Mouse (Mus musculus) midbrain, embryonic 11.5 days (tissue): Measurements from ENCODE around the gene Col8a2. TPM values are rescaled to one million over a fixed set of nuclear protein-coding genes. Genes with fewer than 3 reads are reported as not detected.

ENCODE experiments used
- ATAC-seq: fragments of 200-750 bp; cut with Nextera tagmentation; 2 replicates; pipeline ENCODE4 v1.8.0; 2017; ENCODE audit warnings: moderate TSS enrichment, moderate library complexity; ENCODE audit not compliant: low FRiP score
- DNase-seq: peaks from one replicate; pipeline ENCODE4 v3.0.0; 2015; ENCODE audit warnings: low spot score; ENCODE audit errors: missing footprints
- H3K27ac ChIP-seq: fragments of 300-500 bp; sonication (generic); 2 replicates; pipeline ENCODE4 v1.5.1; 2014; ENCODE audit warnings: low read depth, low read length
- H3K27me3 ChIP-seq: fragments of 300-500 bp; sonication (generic); 2 replicates; pipeline ENCODE4 v1.6.1; 2014; ENCODE audit warnings: mild to moderate bottlenecking, low read length, moderate library complexity, mixed read lengths; ENCODE audit not compliant: control insufficient read depth, insufficient read depth
- H3K36me3 ChIP-seq: fragments of 300-500 bp; sonication (generic); 2 replicates; pipeline ENCODE4 v1.6.1; 2014; ENCODE audit warnings: mild to moderate bottlenecking, low read length, moderate library complexity, mixed read lengths; ENCODE audit not compliant: control insufficient read depth, insufficient read depth
- H3K4me1 ChIP-seq: fragments of 300-500 bp; sonication (generic); 2 replicates; pipeline ENCODE4 v1.6.1; 2014; ENCODE audit warnings: low read length; ENCODE audit not compliant: control insufficient read depth, insufficient read depth
- H3K4me2 ChIP-seq: fragments of 300-500 bp; sonication (generic); 2 replicates; pipeline ENCODE4 v1.6.1; 2014; ENCODE audit warnings: mild to moderate bottlenecking, moderate library complexity
- H3K4me3 ChIP-seq: fragments of 300-500 bp; sonication (generic); 2 replicates; pipeline ENCODE4 v1.5.1; 2014; ENCODE audit warnings: low read depth, low read length
- H3K9ac ChIP-seq: fragments of 300-500 bp; sonication (generic); 2 replicates; pipeline ENCODE4 v1.6.1; 2014; ENCODE audit warnings: low read length
- H3K9me3 ChIP-seq: fragments of 300-500 bp; sonication (generic); 2 replicates; pipeline ENCODE4 v1.6.1; 2016; ENCODE audit warnings: low read length; ENCODE audit not compliant: control insufficient read depth
- WGBS: fragments of 180-500 bp; shearing (Covaris S2); extraction: QIAGEN DNeasy Blood & Tissue Kit; methylation state at CpG from one replicate; pipeline ENCODE4 v1.1.7; 2014; 5-methylcytosine and 5-hydroxymethylcytosine counted together
- polyA plus RNA-seq: library from polyadenylated mRNA; unstranded; fragments of >200 nt; fragmentation: Nextera tagmentation; extraction: Ambion mirVana; gene quantifications from 2 replicates; pipeline ENCODE4 v1.2.1, GENCODE M21; 2014

Gene Col8a2
- polyA plus RNA-seq, 1 experiment from 2014 or later = 9.1 TPM

- Histone ChIP-seq H3K4me1 (peaks cover 59% of the 10 kb centered on the region), H3K27me3 (no peaks in the 10 kb centered on the region), H3K9me3 (no peaks in the 10 kb centered on the region), H3K4me3 (no peak overlapping the region), H3K27ac (no peak overlapping the region), H3K36me3 (no peaks in the 10 kb centered on the region), H3K9ac (no peak overlapping the region; the same call in 1 of the 2 replicates), H3K4me2 (no peak overlapping the region)
- 65% methylated on average over 11 of the region's 11 CpGs for WGBS
- ATAC-seq (no peak), DNase-seq (peak; percentile 76)
Observed at GRCm38 (mm10) chr4:126251655-126252254, 34.8 kb upstream of the Col8a2 start.

GRCm38 (mm10) chr4:126252411-126253237 lies 34.0 kb upstream of the Col8a2 start:
- 74% methylated on average over 17 of the region's 17 CpGs for WGBS
- no peak overlapping the region for H3K4me2 ChIP-seq
- H3K4me1 ChIP-seq = peaks cover 67% of the 10 kb centered on the region
- H3K27ac ChIP-seq = no peak overlapping the region
- ATAC-seq = no peak
- H3K27me3 ChIP-seq = no peaks in the 10 kb centered on the region
- no peak overlapping the region for H3K4me3 ChIP-seq
- H3K9me3 ChIP-seq = no peaks in the 10 kb centered on the region
- DNase-seq = peak; percentile 79
- no peaks in the 10 kb centered on the region for H3K36me3 ChIP-seq
- no peak overlapping the region; the same call in 1 of the 2 replicates for H3K9ac ChIP-seq

GRCm38 (mm10) chr4:126253637-126254272 lies 32.8 kb upstream of the Col8a2 start:
- ATAC-seq (no peak), DNase-seq (peak; percentile 81)
- Histone ChIP-seq H3K4me1 (peaks cover 58% of the 10 kb centered on the region), H3K9me3 (no peaks in the 10 kb centered on the region), H3K4me2 (peak overlapping the region; percentile 95), H3K27me3 (no peaks in the 10 kb centered on the region), H3K36me3 (no peaks in the 10 kb centered on the region), H3K9ac (no peak overlapping the region; the same call in 1 of the 2 replicates), H3K4me3 (peak overlapping the region; percentile 98), H3K27ac (no peak overlapping the region)
- WGBS = 81% methylated on average over 14 of the region's 14 CpGs

- H3K9me3 ChIP-seq = no peaks in the 10 kb centered on the region
- 24% methylated on average over 9 of the region's 9 CpGs for WGBS
- H3K36me3 ChIP-seq = no peaks in the 10 kb centered on the region
- H3K4me1 ChIP-seq = peaks cover 58% of the 10 kb centered on the region
- ATAC-seq = no peak
- peak overlapping the region; percentile 98 for H3K4me3 ChIP-seq
- H3K27me3 ChIP-seq = no peaks in the 10 kb centered on the region
- peak overlapping the region; percentile 98 for H3K9ac ChIP-seq
- H3K4me2 ChIP-seq = peak overlapping the region; percentile 95
- H3K27ac ChIP-seq = peak overlapping the region; percentile 84
- DNase-seq = peak; percentile 86
Observed at GRCm38 (mm10) chr4:126254315-126255112, 32.1 kb upstream of the Col8a2 start.

GRCm38 (mm10) chr4:126255113-126256001 lies 31.2 kb upstream of the Col8a2 start:
- WGBS = under 1% methylated on average over 50 of the region's 50 CpGs
- ATAC-seq (peak; percentile 56), DNase-seq (peak; percentile 96)
- Histone ChIP-seq H3K27me3 (no peaks in the 10 kb centered on the region), H3K9ac (peak overlapping the region; percentile 98), H3K27ac (peak overlapping the region; percentile 84), H3K4me1 (peaks cover 61% of the 10 kb centered on the region), H3K9me3 (no peaks in the 10 kb centered on the region), H3K36me3 (no peaks in the 10 kb centered on the region), H3K4me2 (peak overlapping the region; percentile 95), H3K4me3 (peak overlapping the region; percentile 98)

GRCm38 (mm10) chr4:126256131-126256791 lies 30.3 kb upstream of the Col8a2 start, which contains the start of gene Map7d1:
Gene Map7d1, minus strand, starts transcription at chr4:126256343.
- under 1% methylated on average over 57 of the region's 59 CpGs for WGBS
- Histone ChIP-seq H3K27ac (peak within 1 kb of the TSS; percentile 84), H3K36me3 (no peaks in the 10 kb centered on the region), H3K27me3 (no peaks in the 10 kb centered on the region), H3K4me2 (peak within 1 kb of the TSS; percentile 95), H3K4me3 (peak within 1 kb of the TSS; percentile 98), H3K9ac (peak within 1 kb of the TSS; percentile 98), H3K4me1 (peaks cover 66% of the 10 kb centered on the region), H3K9me3 (no peaks in the 10 kb centered on the region)
- peak; percentile 99 for DNase-seq
- ATAC-seq = peak; percentile 84

- H3K9ac ChIP-seq = peak overlapping the region; percentile 98
- H3K4me1 ChIP-seq = peaks cover 57% of the 10 kb centered on the region
- ATAC-seq (peak; percentile 12; the same call in 1 of the 2 replicates), DNase-seq (peak; percentile 95)
- no peaks in the 10 kb centered on the region for H3K27me3 ChIP-seq
- H3K27ac ChIP-seq = peak overlapping the region; percentile 84
- no peaks in the 10 kb centered on the region for H3K36me3 ChIP-seq
- H3K4me3 ChIP-seq = peak overlapping the region; percentile 98
- peak overlapping the region; percentile 95 for H3K4me2 ChIP-seq
- 3% methylated on average over 26 of the region's 26 CpGs for WGBS
- H3K9me3 ChIP-seq = no peaks in the 10 kb centered on the region
Observed at GRCm38 (mm10) chr4:126256967-126257881, 29.4 kb upstream of the Col8a2 start.
